Mouse (Mus musculus) macrophage (primary cell): ENCODE results near the gene Prpf6. TPM values are rescaled to one million over a fixed set of nuclear protein-coding genes. Genes with fewer than 3 reads are reported as not detected.

Experiments
- H3K27ac ChIP-seq: fragments of 350-480 bp; formaldehyde crosslinking; 2 replicates; pipeline ENCODE4 v1.9.0; 2021
- H3K36me3 ChIP-seq: fragments of 350-480 bp; formaldehyde crosslinking; 2 replicates; pipeline ENCODE4 v1.9.0; 2021; ENCODE audit errors: inconsistent target
- H3K4me3 ChIP-seq: fragments of 350-480 bp; formaldehyde crosslinking; 2 replicates; pipeline ENCODE4 v1.9.0; 2021; ENCODE audit errors: inconsistent target
- H3K79me2 ChIP-seq: fragments of 350-480 bp; formaldehyde crosslinking; 2 replicates; pipeline ENCODE4 v1.9.0; 2021; ENCODE audit errors: inconsistent target
- WGBS: methylation state at CpG from one replicate; pipeline ENCODE4 v1.1.7; 2026; ENCODE audit warnings: inconsistent platforms; ENCODE audit not compliant: missing documents; 5-methylcytosine and 5-hydroxymethylcytosine counted together
- polyA plus RNA-seq: library from polyadenylated mRNA; stranded (reverse); fragments of 250-400 nt; gene quantifications from 3 replicates; pipeline ENCODE4 v1.2.4, GENCODE M21; 2018; ENCODE audit warnings: inconsistent platforms

The Prpf6 gene
- polyA plus RNA-seq, 1 experiment from 2014 or later, result 55.4 TPM

DNA sequence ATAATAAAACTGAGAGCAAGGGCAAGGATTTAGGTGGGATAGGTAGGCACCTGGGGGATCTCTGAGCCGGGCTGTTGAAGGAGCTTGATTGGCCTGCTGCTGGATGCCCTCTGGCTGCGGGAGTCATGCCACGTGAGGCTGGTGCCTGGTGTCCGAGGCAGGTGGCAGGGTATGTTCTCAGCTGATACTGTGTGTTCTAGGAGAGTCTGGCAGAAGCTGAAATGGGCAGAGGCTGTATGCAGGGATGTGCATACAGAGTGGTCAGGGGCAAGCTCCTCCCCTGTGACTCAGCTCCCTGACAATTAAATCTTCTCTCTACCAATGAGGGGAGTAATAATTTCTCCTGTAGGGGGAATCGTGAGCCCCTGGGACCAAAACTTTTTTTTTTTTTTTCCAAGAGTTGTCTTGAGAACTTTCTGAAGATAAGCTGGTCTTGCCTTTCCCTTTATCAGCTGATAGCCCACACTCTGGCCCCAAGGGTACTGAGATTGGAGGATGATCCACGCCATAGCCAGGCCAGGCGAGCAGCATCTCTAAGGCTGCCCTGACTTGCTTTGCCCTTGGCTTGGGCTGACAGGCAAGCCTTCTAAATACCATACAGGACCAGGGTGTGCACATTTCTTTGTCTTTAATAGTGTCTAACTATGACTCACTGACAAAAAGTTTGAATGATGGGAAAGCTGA lies 5.9 kb downstream of the Prpf6 start:
- no peak overlapping the region for H3K27ac ChIP-seq
- peaks cover 14% of the 10 kb centered on the region for H3K79me2 ChIP-seq
- H3K36me3 ChIP-seq, result no peaks in the 10 kb centered on the region
- H3K4me3 ChIP-seq, result no peak overlapping the region
- WGBS, result 72% methylated on average over 7 of the region's 7 CpGs

DNA sequence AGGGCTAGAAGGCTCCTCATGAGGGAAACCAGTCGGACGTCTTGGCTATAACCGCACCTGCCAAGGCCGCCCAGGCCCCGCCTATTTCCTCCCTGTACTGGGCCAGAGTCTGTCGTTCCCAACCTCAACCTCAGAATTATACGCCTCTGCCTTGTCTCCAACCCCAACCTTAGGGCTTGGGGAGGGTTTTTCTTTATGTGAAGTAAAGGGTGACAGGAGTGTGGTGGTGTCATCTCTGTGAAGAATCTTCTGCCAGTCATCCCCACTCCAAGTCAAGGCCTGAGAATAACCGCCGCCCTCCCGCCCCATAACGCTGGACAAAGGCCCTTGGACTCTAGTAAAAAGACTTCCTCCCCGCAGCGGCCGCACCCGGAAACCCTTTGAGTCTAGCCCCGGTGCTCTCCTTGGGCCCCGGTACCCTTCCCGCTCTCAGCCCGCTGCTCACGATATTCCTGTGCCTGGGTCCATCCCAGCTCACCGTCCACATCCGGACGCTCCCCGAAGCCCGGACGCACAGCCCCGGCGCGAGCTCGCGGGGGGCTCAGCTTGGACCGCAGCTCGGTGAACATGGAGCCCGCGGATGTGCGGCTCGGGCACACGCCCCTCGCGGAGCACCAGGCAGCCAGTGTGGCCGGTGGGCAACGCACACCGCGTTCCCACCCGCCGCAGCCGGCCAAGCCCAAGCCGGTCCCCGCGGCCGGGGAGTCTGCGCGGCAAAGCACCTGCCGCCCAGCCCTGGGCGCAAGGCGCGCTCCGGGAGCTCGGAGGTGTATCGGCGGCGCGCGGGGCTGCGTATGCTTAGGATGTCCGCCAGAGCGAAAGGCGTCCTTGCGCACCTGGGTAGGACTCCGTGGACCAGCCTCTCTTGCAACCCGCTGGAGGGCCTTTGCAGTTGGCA lies 7.0 kb downstream of the Prpf6 start, which contains the start of gene Samd10:
TSS of gene Samd10 (minus strand) at position 759 of the 898 bp plus-strand sequence.
- Histone ChIP-seq H3K27ac (peak within 1 kb of the TSS; percentile 17; the same call in 1 of the 2 replicates), H3K4me3 (peak within 1 kb of the TSS; percentile 35), H3K79me2 (peaks cover 25% of the 10 kb centered on the region), H3K36me3 (no peaks in the 10 kb centered on the region)
- WGBS, result 1% methylated on average over 71 of the region's 71 CpGs

DNA sequence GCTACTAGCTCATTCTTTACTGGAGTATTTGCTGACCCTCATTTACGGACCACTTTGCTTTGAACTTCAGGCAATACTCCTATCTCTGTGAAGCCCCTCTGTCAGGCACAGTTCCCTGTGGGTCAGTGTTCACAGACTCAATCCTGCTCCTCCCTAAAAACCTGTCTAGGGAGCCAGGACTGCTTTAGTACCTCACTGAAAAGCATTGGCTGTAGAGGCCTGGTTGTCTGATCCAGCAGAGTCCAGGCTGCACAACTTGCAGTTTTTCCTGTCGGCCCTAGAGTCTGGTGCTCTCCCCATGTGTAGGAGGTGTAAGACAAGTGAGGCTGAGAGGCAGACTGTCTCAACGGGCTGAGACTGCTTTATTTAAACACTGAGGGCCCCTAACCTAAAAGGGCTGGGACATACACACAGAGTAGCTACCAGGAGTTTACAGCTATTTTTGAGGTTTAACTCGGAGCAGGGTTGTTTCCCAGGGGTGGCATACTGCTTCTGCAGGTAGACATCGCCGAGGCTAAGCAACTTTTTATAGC lies 8.6 kb downstream of the Prpf6 start:
- peak overlapping the region; percentile 62; the same call in 1 of the 2 replicates for H3K27ac ChIP-seq
- H3K4me3 ChIP-seq, result peak overlapping the region; percentile 89; the same call in 1 of the 2 replicates
- peaks cover 38% of the 10 kb centered on the region for H3K79me2 ChIP-seq
- 68% methylated on average over 6 of the region's 6 CpGs for WGBS
- no peaks in the 10 kb centered on the region for H3K36me3 ChIP-seq

DNA sequence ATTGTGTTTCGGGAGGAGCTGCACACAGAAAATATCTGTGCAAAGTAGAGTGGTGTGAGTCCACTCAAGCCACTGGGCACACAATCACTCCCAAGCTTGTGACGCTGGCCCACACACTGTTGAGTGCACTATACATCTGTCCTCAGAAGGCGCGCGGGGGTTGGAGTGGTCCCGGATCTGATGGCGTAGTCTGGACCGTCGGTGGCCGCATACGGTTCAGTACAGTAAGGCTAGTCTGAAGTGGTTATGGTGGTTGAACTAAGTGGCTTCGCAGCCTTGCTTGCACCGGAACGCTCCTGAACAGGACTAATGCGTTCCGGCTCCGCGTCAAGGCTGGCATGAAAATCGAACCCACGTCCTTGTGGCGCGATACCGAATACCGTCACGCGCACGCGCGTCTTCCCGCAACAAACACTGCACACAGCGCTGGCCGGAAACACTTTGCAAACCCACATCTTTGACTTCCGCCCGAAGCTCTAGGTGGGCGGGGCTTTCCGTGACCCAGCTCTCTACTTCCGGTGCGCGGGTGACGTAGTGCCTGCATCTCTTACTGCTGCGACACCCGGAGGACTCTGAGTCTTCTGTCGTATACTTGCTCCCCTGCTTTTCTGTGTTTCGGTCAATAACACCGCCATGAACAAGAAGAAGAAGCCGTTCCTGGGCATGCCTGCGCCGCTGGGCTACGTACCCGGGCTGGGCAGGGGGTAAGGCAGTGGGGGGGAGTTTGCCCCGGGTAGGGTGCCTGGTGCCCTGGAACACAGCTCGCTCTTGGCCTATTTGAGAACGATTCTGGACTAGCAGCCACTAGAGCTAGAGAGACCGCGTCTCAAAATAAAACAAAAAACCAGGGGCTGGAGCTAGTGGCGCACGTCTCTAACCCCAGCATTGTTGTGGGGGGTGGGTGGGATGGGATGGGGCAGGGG lies 9.4 kb downstream of the Prpf6 start:
- WGBS, result 1% methylated on average over 55 of the region's 57 CpGs
- Histone ChIP-seq H3K4me3 (peak overlapping the region; percentile 89), H3K27ac (peak overlapping the region; percentile 62), H3K36me3 (no peaks in the 10 kb centered on the region), H3K79me2 (peaks cover 43% of the 10 kb centered on the region)

DNA sequence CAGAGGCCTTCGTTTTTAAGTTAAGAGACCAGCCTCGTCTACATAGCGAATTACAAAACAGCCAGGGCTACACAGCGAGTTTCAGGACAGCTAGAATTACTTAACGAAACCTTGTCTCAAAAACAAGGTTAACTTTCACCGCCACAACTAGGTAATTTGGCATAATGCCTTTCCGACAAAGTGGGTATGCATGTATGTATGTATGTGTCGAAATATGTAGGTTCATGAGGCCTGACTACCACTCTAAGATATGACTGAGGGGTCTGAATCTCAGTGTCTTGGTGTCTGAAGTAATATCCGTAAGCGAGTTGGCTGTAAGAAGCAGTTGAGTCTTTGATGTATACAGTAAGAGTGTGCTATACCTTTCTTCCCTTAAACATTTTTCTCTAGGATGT lies 10.1 kb downstream of the Prpf6 start:
- Histone ChIP-seq H3K36me3 (no peaks in the 10 kb centered on the region), H3K27ac (peak overlapping the region; percentile 62), H3K79me2 (peaks cover 43% of the 10 kb centered on the region), H3K4me3 (peak overlapping the region; percentile 89)
- WGBS, result 36% methylated on average over 10 of the region's 10 CpGs

DNA sequence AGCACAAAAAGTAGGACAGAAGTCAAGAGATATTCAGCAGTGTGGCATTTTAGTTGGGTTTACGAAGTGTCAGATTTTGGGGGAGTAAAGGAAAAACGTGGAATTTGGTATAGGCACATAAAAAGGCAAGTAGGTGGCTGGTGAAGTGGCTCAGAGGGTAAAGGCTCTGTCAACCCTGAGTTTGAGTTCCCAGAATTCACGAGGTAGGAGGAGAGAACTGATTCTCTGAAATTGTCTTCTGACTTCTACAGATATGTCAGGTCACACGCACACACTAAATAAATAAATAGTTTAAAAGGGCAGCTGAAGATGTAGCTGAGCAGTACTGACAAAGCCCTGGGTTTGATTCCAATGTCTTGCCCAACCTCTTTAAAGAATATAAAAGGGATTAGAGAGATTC lies 10.7 kb downstream of the Prpf6 start:
- 86% methylated on average over 4 of the region's 4 CpGs for WGBS
- Histone ChIP-seq H3K36me3 (no peaks in the 10 kb centered on the region), H3K27ac (no peak overlapping the region), H3K79me2 (peaks cover 43% of the 10 kb centered on the region), H3K4me3 (no peak overlapping the region; the same call in 1 of the 2 replicates)

DNA sequence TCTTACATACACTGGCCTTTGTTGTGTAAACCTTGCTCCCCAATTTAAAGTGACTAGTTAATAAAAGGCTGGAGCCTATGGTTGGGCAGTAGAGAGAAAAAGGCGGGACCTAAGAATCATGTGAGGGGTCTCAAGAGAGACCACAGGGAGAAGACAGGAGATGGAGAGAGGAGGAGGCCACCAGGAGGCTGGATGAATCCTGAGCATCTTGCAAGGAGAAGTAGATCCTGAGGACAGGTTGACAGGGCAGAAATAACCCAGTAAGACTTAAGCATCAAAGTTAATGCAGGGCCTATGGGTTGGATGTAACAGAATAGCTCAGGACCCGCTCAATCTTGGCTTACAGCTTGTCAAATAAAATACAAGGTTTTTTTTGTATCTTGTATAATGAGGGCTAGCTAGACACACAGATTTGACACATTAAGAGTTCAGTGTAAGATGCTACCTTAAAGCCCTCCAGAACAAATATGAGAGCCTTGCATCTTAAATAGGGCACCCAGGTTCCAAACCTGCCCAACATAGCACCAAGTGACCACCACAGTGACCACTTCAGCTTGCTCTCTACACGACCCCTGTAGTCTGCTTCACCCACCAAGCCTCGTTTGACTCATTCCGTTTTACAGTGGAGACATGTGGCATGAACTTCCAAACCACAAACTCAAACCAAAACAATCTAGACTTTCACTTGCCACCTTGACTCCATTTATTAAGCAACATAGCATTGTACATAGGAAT lies 27.3 kb downstream of the Prpf6 start:
- Histone ChIP-seq H3K4me3 (no peak overlapping the region), H3K36me3 (peaks cover 46% of the 10 kb centered on the region), H3K79me2 (peaks cover 9% of the 10 kb centered on the region; the same call in 1 of the 2 replicates), H3K27ac (no peak overlapping the region)
- 89% methylated on average over 5 of the region's 5 CpGs for WGBS

DNA sequence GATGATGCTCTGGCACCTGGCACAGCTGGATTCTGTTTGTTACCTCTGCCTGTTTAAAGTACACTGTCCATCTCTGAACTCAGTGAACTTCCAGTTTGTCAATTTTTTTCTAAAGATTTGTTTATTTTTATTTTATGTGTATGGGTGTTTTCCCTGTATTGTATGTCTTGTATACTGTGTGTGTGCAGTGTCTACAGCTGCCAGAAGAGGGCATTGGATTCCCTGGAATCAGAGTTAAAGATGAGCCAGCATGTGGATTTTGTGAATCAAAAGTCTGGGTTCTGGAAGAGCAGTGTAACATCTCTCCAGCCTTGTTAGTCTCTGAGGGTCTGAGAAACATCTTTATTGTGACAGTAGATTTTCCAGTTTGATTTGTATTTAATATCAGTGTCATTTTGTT lies 31.7 kb downstream of the Prpf6 start:
- H3K36me3 ChIP-seq, result peaks cover 49% of the 10 kb centered on the region
- H3K27ac ChIP-seq, result no peak overlapping the region
- H3K4me3 ChIP-seq, result no peak overlapping the region
- no peaks in the 10 kb centered on the region for H3K79me2 ChIP-seq

DNA sequence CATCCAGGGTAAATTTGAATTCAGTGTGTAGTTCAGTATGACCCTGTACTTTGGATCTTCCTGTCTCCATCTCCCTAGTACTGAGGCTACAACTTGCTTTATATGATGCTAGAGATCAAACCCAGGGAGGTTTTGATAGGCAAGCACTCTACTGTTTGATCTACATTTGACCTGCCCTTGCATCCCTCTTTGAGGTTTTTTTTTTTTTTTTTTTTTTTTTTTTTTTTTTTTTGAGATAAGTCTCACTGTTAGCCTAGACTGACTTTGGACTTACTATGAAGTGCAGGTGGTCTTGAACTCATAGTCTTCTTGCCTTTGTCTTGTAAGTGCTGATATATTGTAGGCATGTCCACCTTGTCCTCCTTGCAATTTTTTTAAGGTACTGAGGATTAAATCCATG lies 36.8 kb downstream of the Prpf6 start:
- H3K79me2 ChIP-seq, result no peaks in the 10 kb centered on the region
- H3K36me3 ChIP-seq, result peaks cover 40% of the 10 kb centered on the region
- H3K4me3 ChIP-seq, result no peak overlapping the region
- no peak overlapping the region for H3K27ac ChIP-seq

DNA sequence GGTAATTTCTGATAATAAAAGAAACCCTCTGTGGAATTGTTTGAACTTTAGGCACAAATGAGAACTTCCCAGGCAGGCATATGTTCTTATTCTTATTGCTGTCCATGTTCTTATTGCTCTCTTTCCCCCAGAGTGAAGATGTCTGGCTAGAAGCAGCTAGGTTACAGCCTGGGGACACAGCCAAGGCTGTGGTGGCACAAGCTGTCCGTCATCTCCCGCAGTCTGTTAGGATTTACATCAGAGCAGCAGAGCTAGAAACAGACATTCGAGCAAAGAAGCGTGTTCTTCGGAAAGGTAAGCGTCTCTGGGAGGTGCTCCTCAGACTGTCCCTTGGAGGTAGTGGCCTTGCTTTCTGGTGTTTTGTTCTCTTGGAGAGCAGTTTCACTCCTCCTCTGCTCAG lies 41.0 kb downstream of the Prpf6 start:
- 95% methylated on average over 6 of the region's 6 CpGs for WGBS
- peaks cover 61% of the 10 kb centered on the region for H3K36me3 ChIP-seq

DNA sequence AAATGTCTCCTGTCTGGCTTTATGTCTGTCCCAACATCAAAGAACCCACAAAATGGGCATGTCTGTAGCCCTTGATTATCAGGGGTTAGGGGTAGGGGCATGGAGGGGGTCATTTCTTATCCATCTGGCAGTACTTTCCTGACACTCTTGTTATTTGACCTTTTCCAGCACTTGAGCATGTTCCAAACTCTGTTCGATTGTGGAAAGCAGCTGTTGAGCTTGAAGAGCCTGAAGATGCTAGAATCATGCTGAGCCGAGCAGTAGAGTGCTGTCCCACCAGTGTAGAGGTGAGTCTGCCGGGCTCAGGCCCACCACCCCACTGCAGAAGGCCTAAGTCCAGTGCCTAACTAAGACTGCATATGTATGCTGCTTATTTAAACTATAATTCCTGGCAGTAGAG lies 44.2 kb downstream of the Prpf6 start:
- no peak overlapping the region for H3K4me3 ChIP-seq
- H3K27ac ChIP-seq, result no peak overlapping the region
- peaks cover 67% of the 10 kb centered on the region for H3K36me3 ChIP-seq
- 95% methylated on average over 3 of the region's 3 CpGs for WGBS
- H3K79me2 ChIP-seq, result no peaks in the 10 kb centered on the region

More for the DNA sequence above, 41.0 kb downstream of the Prpf6 start:
- Histone ChIP-seq H3K4me3 (no peak overlapping the region), H3K27ac (no peak overlapping the region), H3K79me2 (no peaks in the 10 kb centered on the region)

DNA sequence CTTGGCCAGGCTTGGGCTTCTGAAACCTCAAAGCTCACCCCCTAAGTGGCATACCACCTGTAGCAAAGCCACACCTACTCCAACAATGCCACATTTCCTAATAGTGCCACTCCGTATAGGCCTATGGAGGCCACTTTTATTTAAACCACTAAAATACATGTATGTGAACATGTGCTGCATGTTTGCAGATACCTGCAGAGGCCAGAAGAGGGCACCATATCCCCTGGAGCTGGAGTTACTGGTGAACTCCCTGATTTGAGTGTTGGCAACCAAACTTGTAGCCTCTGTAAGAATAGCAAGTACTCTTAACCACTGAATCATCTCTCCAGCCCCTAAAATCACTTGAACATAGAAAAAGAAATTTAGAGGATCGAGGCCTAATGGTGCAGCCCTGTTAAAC lies 52.7 kb downstream of the Prpf6 start:
- H3K36me3 ChIP-seq, result peaks cover 57% of the 10 kb centered on the region
- no peak overlapping the region for H3K4me3 ChIP-seq
- WGBS, result 85% methylated on average over 2 of the region's 2 CpGs
- H3K27ac ChIP-seq, result no peak overlapping the region
- no peaks in the 10 kb centered on the region for H3K79me2 ChIP-seq

DNA sequence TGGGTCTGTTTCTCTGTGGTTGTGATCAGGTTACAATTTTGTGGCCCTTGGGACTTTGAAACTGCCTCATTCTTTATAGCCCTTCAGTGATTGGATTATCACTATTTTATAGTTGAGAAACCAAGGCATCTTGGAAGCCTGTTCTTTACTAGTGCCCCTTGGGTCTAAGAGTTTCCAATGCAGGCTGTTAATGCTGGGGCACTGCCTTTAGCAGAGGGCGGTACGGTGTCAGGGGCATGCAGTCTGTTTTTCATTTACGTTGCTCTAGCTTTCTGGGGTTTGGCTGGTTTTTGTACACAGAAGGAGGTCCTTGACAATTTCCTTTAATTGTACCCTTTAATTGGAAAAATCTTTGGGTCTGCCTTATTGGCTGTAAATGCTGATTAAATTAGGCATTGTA lies 54.0 kb downstream of the Prpf6 start:
- no peaks in the 10 kb centered on the region for H3K79me2 ChIP-seq
- WGBS, result 92% methylated on average over 3 of the region's 3 CpGs
- H3K4me3 ChIP-seq, result no peak overlapping the region
- peaks cover 67% of the 10 kb centered on the region for H3K36me3 ChIP-seq
- no peak overlapping the region for H3K27ac ChIP-seq
